Mouse (Mus musculus): Measurements from ENCODE around the gene Col5a1. TPM values are rescaled to one million over a fixed set of nuclear protein-coding genes. Genes with fewer than 3 reads are reported as not detected.

Col5a1 gene
- polyA plus RNA-seq, 1 experiment from 2014 or later, result 78.1 TPM

- Histone ChIP-seq H3K4me2 (ENCODE audit: low read depth, low read length) (no peak overlapping the region), H3K36me3 (ENCODE audit: control insufficient read depth, insufficient read depth, low read length) (no peaks in the 10 kb centered on the region), H3K27ac (ENCODE audit: low read length) (no peak overlapping the region), H3K9me3 (ENCODE audit: control insufficient read depth, low read length) (no peaks in the 10 kb centered on the region), H3K9ac (ENCODE audit: low read depth, low read length) (no peak overlapping the region), H3K27me3 (replicated peaks; ENCODE audit: control insufficient read depth, insufficient read depth, low read length) (no peaks in the 10 kb centered on the region), H3K4me3 (ENCODE audit: low read length) (no peak overlapping the region), H3K4me1 (ENCODE audit: control insufficient read depth, insufficient read depth, low read length) (no peaks in the 10 kb centered on the region)
- no peak for ATAC-seq
- WGBS, result 85% methylated on average over 5 of the region's 5 CpGs
These were observed 178.9 kb downstream of the Col5a1 start for GRCm38 (mm10) chr2:28065081-28065651.

- Histone ChIP-seq H3K36me3 (ENCODE audit: control insufficient read depth, insufficient read depth, low read length) (no peaks in the 10 kb centered on the region), H3K27ac (ENCODE audit: low read length) (no peak overlapping the region), H3K9ac (ENCODE audit: low read depth, low read length) (no peak overlapping the region), H3K27me3 (replicated peaks; ENCODE audit: control insufficient read depth, insufficient read depth, low read length) (no peaks in the 10 kb centered on the region), H3K4me3 (ENCODE audit: low read length) (no peak overlapping the region), H3K9me3 (ENCODE audit: control insufficient read depth, low read length) (no peaks in the 10 kb centered on the region), H3K4me2 (ENCODE audit: low read depth, low read length) (no peak overlapping the region), H3K4me1 (ENCODE audit: control insufficient read depth, insufficient read depth, low read length) (no peaks in the 10 kb centered on the region)
- WGBS, result 57% methylated on average over 5 of the region's 5 CpGs
- ATAC-seq, result no peak
These were observed 180.5 kb downstream of the Col5a1 start for GRCm38 (mm10) chr2:28066686-28067085.

- no peak for ATAC-seq
- Histone ChIP-seq H3K4me3 (ENCODE audit: low read length) (no peak overlapping the region), H3K27me3 (replicated peaks; ENCODE audit: control insufficient read depth, insufficient read depth, low read length) (no peaks in the 10 kb centered on the region), H3K9me3 (ENCODE audit: control insufficient read depth, low read length) (no peaks in the 10 kb centered on the region), H3K36me3 (ENCODE audit: control insufficient read depth, insufficient read depth, low read length) (no peaks in the 10 kb centered on the region), H3K27ac (ENCODE audit: low read length) (no peak overlapping the region), H3K4me1 (ENCODE audit: control insufficient read depth, insufficient read depth, low read length) (no peaks in the 10 kb centered on the region), H3K4me2 (ENCODE audit: low read depth, low read length) (no peak overlapping the region), H3K9ac (ENCODE audit: low read depth, low read length) (no peak overlapping the region)
- 73% methylated on average over 6 of the region's 6 CpGs for WGBS
These were observed 180.9 kb downstream of the Col5a1 start for GRCm38 (mm10) chr2:28067175-28067574.

- ATAC-seq, result no peak
- H3K4me3 ChIP-seq (ENCODE audit: low read length), result no peak overlapping the region
- no peak overlapping the region for H3K4me2 ChIP-seq (ENCODE audit: low read depth, low read length)
- 84% methylated on average over 2 of the region's 2 CpGs for WGBS
- no peaks in the 10 kb centered on the region for H3K4me1 ChIP-seq (ENCODE audit: control insufficient read depth, insufficient read depth, low read length)
- H3K27ac ChIP-seq (ENCODE audit: low read length), result no peak overlapping the region
- no peaks in the 10 kb centered on the region for H3K9me3 ChIP-seq (ENCODE audit: control insufficient read depth, low read length)
- H3K9ac ChIP-seq (ENCODE audit: low read depth, low read length), result no peak overlapping the region
- H3K36me3 ChIP-seq (ENCODE audit: control insufficient read depth, insufficient read depth, low read length), result no peaks in the 10 kb centered on the region
- H3K27me3 ChIP-seq (replicated peaks; ENCODE audit: control insufficient read depth, insufficient read depth, low read length), result no peaks in the 10 kb centered on the region
These were observed 181.8 kb downstream of the Col5a1 start for GRCm38 (mm10) chr2:28067821-28068536.

GRCm38 (mm10) chr2:28068537-28068878 lies 182.3 kb downstream of the Col5a1 start:
- Histone ChIP-seq H3K9me3 (ENCODE audit: control insufficient read depth, low read length) (no peaks in the 10 kb centered on the region), H3K4me1 (ENCODE audit: control insufficient read depth, insufficient read depth, low read length) (no peaks in the 10 kb centered on the region), H3K27me3 (replicated peaks; ENCODE audit: control insufficient read depth, insufficient read depth, low read length) (no peaks in the 10 kb centered on the region), H3K27ac (ENCODE audit: low read length) (no peak overlapping the region), H3K36me3 (ENCODE audit: control insufficient read depth, insufficient read depth, low read length) (no peaks in the 10 kb centered on the region), H3K9ac (ENCODE audit: low read depth, low read length) (no peak overlapping the region), H3K4me3 (ENCODE audit: low read length) (no peak overlapping the region), H3K4me2 (ENCODE audit: low read depth, low read length) (no peak overlapping the region)
- WGBS, result 68% methylated on average over 9 of the region's 9 CpGs
- ATAC-seq, result peak; percentile 26; the same call in 1 of the 2 replicates

- H3K4me2 ChIP-seq (ENCODE audit: low read depth, low read length), result no peak overlapping the region
- no peaks in the 10 kb centered on the region for H3K36me3 ChIP-seq (ENCODE audit: control insufficient read depth, insufficient read depth, low read length)
- H3K27me3 ChIP-seq (replicated peaks; ENCODE audit: control insufficient read depth, insufficient read depth, low read length), result no peaks in the 10 kb centered on the region
- no peaks in the 10 kb centered on the region for H3K4me1 ChIP-seq (ENCODE audit: control insufficient read depth, insufficient read depth, low read length)
- H3K4me3 ChIP-seq (ENCODE audit: low read length), result no peak overlapping the region
- no peaks in the 10 kb centered on the region for H3K9me3 ChIP-seq (ENCODE audit: control insufficient read depth, low read length)
- WGBS, result 84% methylated on average over 7 of the region's 7 CpGs
- ATAC-seq, result no peak
- no peak overlapping the region for H3K9ac ChIP-seq (ENCODE audit: low read depth, low read length)
- H3K27ac ChIP-seq (ENCODE audit: low read length), result no peak overlapping the region
These were observed 189.5 kb downstream of the Col5a1 start for GRCm38 (mm10) chr2:28075616-28076187.

- H3K4me2 ChIP-seq (ENCODE audit: low read depth, low read length), result no peak within 1 kb of the TSS
- H3K9me3 ChIP-seq (ENCODE audit: control insufficient read depth, low read length), result no peaks in the 10 kb centered on the region
- ATAC-seq, result no peak
- no peak within 1 kb of the TSS for H3K27ac ChIP-seq (ENCODE audit: low read length)
- H3K9ac ChIP-seq (ENCODE audit: low read depth, low read length), result no peak within 1 kb of the TSS
- no peak within 1 kb of the TSS for H3K4me3 ChIP-seq (ENCODE audit: low read length)
- no peaks in the 10 kb centered on the region for H3K27me3 ChIP-seq (replicated peaks; ENCODE audit: control insufficient read depth, insufficient read depth, low read length)
- no peaks in the 10 kb centered on the region for H3K36me3 ChIP-seq (ENCODE audit: control insufficient read depth, insufficient read depth, low read length)
- H3K4me1 ChIP-seq (ENCODE audit: control insufficient read depth, insufficient read depth, low read length), result no peaks in the 10 kb centered on the region; the same call in 1 of the 2 replicates
- 86% methylated on average over 3 of the region's 3 CpGs for WGBS
These were observed 198.5 kb downstream of the Col5a1 start, which contains the start of gene Fcnb for GRCm38 (mm10) chr2:28084768-28085167. Gene Fcnb, minus strand, starts transcription at chr2:28084885.

- H3K4me2 ChIP-seq (ENCODE audit: low read depth, low read length), result no peak overlapping the region
- no peaks in the 10 kb centered on the region for H3K9me3 ChIP-seq (ENCODE audit: control insufficient read depth, low read length)
- no peak overlapping the region for H3K9ac ChIP-seq (ENCODE audit: low read depth, low read length)
- no peak for ATAC-seq
- no peak overlapping the region for H3K27ac ChIP-seq (ENCODE audit: low read length)
- 71% methylated on average over 10 of the region's 10 CpGs for WGBS
- H3K4me1 ChIP-seq (ENCODE audit: control insufficient read depth, insufficient read depth, low read length), result no peaks in the 10 kb centered on the region; the same call in 1 of the 2 replicates
- no peak overlapping the region for H3K4me3 ChIP-seq (ENCODE audit: low read length)
- no peaks in the 10 kb centered on the region for H3K27me3 ChIP-seq (replicated peaks; ENCODE audit: control insufficient read depth, insufficient read depth, low read length)
- no peaks in the 10 kb centered on the region for H3K36me3 ChIP-seq (ENCODE audit: control insufficient read depth, insufficient read depth, low read length)
These were observed 199.9 kb downstream of the Col5a1 start for GRCm38 (mm10) chr2:28086112-28086511.

GRCm38 (mm10) chr2:28089095-28089494 lies 202.9 kb downstream of the Col5a1 start:
- no peak overlapping the region for H3K27ac ChIP-seq (ENCODE audit: low read length)
- no peak for ATAC-seq
- H3K9ac ChIP-seq (ENCODE audit: low read depth, low read length), result no peak overlapping the region
- H3K27me3 ChIP-seq (replicated peaks; ENCODE audit: control insufficient read depth, insufficient read depth, low read length), result no peaks in the 10 kb centered on the region
- H3K4me1 ChIP-seq (ENCODE audit: control insufficient read depth, insufficient read depth, low read length), result no peaks in the 10 kb centered on the region; the same call in 1 of the 2 replicates
- no peak overlapping the region for H3K4me2 ChIP-seq (ENCODE audit: low read depth, low read length)
- H3K36me3 ChIP-seq (ENCODE audit: control insufficient read depth, insufficient read depth, low read length), result no peaks in the 10 kb centered on the region
- H3K4me3 ChIP-seq (ENCODE audit: low read length), result no peak overlapping the region
- no peaks in the 10 kb centered on the region for H3K9me3 ChIP-seq (ENCODE audit: control insufficient read depth, low read length)
- 41% methylated on average over 5 of the region's 5 CpGs for WGBS

Measured in intestine, embryonic 16.5 days (tissue).